Mouse (Mus musculus) ES-Bruce4 (cell line): ENCODE results near the gene Erv3. TPM values are rescaled to one million over a fixed set of nuclear protein-coding genes. Genes with fewer than 3 reads are reported as not detected.

ENCODE experiments used
- H3K27ac ChIP-seq: 2 replicates; pipeline ENCODE4 v1.5.1; 2012; ENCODE audit warnings: low read length, inconsistent platforms; ENCODE audit not compliant: insufficient read depth
- H3K27me3 ChIP-seq: 2 replicates; pipeline ENCODE4 v1.6.1; 2012; ENCODE audit warnings: mild to moderate bottlenecking, low read length, inconsistent platforms; ENCODE audit not compliant: control insufficient read depth, poor library complexity, insufficient read depth, severe bottlenecking
- H3K36me3 ChIP-seq: 2 replicates; pipeline ENCODE4 v1.6.1; 2012; ENCODE audit warnings: inconsistent platforms, mild to moderate bottlenecking, low read length, moderate library complexity; ENCODE audit not compliant: control insufficient read depth, poor library complexity, insufficient read depth, severe bottlenecking
- H3K4me1 ChIP-seq: one replicate; pipeline ENCODE4 v1.8.1; 2011; ENCODE audit warnings: low read length; ENCODE audit not compliant: control insufficient read depth, insufficient read depth
- H3K4me3 ChIP-seq: 2 replicates; pipeline ENCODE4 v1.5.1; 2011; ENCODE audit warnings: low read depth, mild to moderate bottlenecking, low read length
- H3K9ac ChIP-seq: 2 replicates; pipeline ENCODE4 v1.6.1; 2012; ENCODE audit warnings: low read depth, mild to moderate bottlenecking, inconsistent platforms; ENCODE audit not compliant: poor library complexity, severe bottlenecking
- H3K9me3 ChIP-seq: replicated peaks from 2 replicates; pipeline ENCODE4 v1.6.1; 2012; ENCODE audit warnings: mild to moderate bottlenecking, low read length, inconsistent platforms; ENCODE audit not compliant: control insufficient read depth, poor library complexity, insufficient read depth, severe bottlenecking
- CTCF ChIP-seq: IDR thresholded peaks from one replicate; pipeline ENCODE4 v1.8.1; 2011; ENCODE audit warnings: low read depth, low read length
- EP300 ChIP-seq: IDR thresholded peaks from 2 replicates; pipeline ENCODE4 v1.6.1; 2011; ENCODE audit warnings: low read depth, low read length; ENCODE audit not compliant: insufficient read depth
- POLR2A ChIP-seq: IDR thresholded peaks from one replicate; pipeline ENCODE4 v1.8.1; 2011; ENCODE audit warnings: low read length; ENCODE audit not compliant: insufficient read depth
- polyA plus RNA-seq: library from polyadenylated mRNA; stranded (reverse); fragments of >200 nt; gene quantifications from 2 replicates; pipeline ENCODE4 v1.2.4, GENCODE M21; 2011; ENCODE audit warnings: low read depth; ENCODE audit not compliant: missing spikeins, insufficient read depth, insufficient read length

The Erv3 gene
- 0.32 and 0.46 TPM in 2 replicates for polyA plus RNA-seq

DNA sequence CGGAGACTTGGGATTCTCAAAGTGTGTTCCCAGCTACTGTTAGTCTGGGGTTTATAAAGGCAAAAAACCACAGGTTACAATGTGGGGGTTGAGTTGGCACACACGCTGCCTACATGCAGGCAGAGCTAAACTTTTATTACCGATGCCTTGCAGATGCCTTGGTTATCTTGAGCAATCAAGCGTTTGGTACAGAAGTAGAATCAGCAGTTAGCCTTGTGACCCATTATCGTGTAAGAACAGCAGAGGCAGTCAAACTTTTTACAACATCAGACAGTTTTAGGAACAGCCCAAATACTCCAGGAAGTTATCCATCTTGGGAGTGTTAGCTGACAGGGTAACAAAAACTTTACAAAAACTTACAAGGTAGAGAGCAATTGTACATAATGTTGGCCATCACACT lies at the start of gene Erv3:
Gene Erv3 (minus strand): TSS at position 27 of the 400 bp plus-strand sequence.
- Histone ChIP-seq H3K36me3 (no peaks in the 10 kb centered on the region), H3K9ac (no peak within 1 kb of the TSS), H3K27ac (no peak within 1 kb of the TSS), H3K4me1 (no peaks in the 10 kb centered on the region), H3K27me3 (0 out of 2 replicates have a peak, but pooled peaks cover 2% of the 10 kb centered on the region), H3K4me3 (no peak within 1 kb of the TSS), H3K9me3 (peaks cover 9% of the 10 kb centered on the region; the same call in 1 of the 2 replicates)
- TF ChIP-seq CTCF (no peak), POLR2A (no peak), EP300 (no peak)

DNA sequence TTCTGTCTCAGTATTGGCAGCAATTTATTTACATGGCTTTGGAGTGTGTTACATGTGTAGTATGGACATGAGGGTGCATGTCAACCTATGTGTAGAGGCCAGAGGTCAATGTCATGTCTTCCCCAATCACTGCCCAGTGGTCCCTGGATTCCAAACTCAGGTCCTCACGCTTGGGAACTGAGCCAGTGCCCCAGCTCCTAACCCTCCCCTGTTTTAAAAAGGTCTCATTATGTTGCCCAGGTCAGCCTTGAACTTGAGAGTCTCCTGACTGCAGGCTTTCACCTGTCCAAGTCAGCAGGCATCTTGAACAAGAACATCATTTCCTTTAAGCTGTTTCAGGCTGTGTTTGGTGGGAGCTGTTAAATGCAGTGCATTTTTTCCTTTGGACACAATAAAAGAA lies 49.4 kb upstream of the Erv3 start:
- Histone ChIP-seq H3K9me3 (no peaks in the 10 kb centered on the region; the same call in 1 of the 2 replicates), H3K4me3 (no peak overlapping the region), H3K36me3 (no peaks in the 10 kb centered on the region), H3K4me1 (no peaks in the 10 kb centered on the region), H3K9ac (no peak overlapping the region), H3K27ac (no peak overlapping the region), H3K27me3 (no peaks in the 10 kb centered on the region)
- TF ChIP-seq CTCF (no peak), POLR2A (no peak), EP300 (no peak)

DNA sequence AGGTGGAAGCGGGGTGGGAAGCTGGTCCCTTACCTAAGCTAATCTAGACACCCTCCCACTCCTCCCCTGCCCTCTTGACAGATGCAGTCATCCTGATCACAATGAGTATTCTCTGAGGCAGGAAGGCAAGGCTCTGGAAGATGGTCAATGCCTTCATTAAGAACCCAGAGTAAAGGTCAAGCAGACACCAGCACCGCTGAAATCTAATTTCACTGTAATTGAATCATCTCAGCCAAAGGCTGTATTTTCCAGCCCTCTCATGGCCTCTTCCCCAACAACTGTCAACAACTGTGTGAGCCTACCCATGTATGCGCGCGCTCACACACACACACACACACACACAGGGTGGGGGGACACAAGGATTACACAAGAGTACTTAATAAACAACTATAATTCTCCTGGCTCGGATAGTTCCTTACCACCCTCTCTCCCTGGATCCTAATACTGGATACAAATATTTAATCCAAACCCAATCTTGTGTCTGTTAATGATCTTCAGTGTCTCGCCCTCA lies 48.9 kb upstream of the Erv3 start:
- no peaks in the 10 kb centered on the region; the same call in 1 of the 2 replicates for H3K9me3 ChIP-seq
- H3K4me3 ChIP-seq, result no peak overlapping the region
- no peaks in the 10 kb centered on the region for H3K4me1 ChIP-seq
- H3K9ac ChIP-seq, result no peak overlapping the region
- H3K36me3 ChIP-seq, result no peaks in the 10 kb centered on the region
- no peaks in the 10 kb centered on the region for H3K27me3 ChIP-seq
- TF ChIP-seq EP300, result no peak
- no peak for TF ChIP-seq CTCF
- TF ChIP-seq POLR2A, result no peak
- H3K27ac ChIP-seq, result no peak overlapping the region

DNA sequence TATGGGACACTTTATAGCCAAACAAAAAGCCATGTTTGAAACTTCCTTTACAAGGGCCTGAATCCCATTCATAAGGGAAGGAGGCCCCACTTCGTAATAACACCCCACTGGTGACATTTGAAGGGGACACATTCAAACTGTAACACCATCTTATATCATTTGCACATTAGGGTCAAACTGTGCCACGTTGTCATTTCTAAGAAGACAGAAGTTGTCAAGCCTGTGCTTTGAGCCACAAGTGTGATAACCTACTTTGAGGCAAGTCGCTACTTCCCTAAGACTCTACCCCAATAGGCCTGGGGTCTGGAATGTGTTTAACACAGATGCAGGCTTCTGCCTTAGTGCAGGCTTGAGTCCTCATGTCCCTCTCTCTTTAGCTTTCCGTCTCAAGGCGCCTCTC lies 47.8 kb upstream of the Erv3 start:
- Histone ChIP-seq H3K36me3 (no peaks in the 10 kb centered on the region), H3K27me3 (no peaks in the 10 kb centered on the region), H3K27ac (no peak overlapping the region), H3K9ac (no peak overlapping the region), H3K4me3 (no peak overlapping the region), H3K9me3 (no peaks in the 10 kb centered on the region; the same call in 1 of the 2 replicates), H3K4me1 (peaks cover 2% of the 10 kb centered on the region)
- TF ChIP-seq EP300 (no peak), POLR2A (no peak), CTCF (no peak)

DNA sequence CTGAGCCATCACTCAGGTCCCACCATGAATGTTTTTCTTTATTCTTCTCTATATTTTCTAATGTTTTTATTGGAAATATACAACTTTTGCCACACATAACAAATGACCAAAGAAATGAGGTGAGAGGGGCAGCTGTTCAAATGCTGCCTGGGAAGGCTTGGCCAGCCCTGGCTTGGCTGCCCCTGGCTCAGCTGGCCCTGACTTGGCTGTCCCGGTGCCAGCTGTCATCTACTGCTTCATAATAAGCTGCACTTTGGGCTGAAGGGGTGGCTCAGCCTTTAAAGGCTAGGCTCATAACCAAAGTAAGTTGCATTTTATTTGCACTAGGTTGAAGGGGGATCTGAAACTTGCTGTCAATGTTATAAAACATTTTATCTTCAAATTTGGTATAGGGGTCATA lies 47.3 kb upstream of the Erv3 start:
- no peak overlapping the region for H3K4me3 ChIP-seq
- H3K27ac ChIP-seq, result no peak overlapping the region
- H3K9me3 ChIP-seq, result no peaks in the 10 kb centered on the region; the same call in 1 of the 2 replicates
- H3K27me3 ChIP-seq, result no peaks in the 10 kb centered on the region
- H3K4me1 ChIP-seq, result peaks cover 2% of the 10 kb centered on the region
- TF ChIP-seq POLR2A, result no peak
- TF ChIP-seq EP300, result no peak
- TF ChIP-seq CTCF, result no peak
- no peak overlapping the region for H3K9ac ChIP-seq
- no peaks in the 10 kb centered on the region for H3K36me3 ChIP-seq

DNA sequence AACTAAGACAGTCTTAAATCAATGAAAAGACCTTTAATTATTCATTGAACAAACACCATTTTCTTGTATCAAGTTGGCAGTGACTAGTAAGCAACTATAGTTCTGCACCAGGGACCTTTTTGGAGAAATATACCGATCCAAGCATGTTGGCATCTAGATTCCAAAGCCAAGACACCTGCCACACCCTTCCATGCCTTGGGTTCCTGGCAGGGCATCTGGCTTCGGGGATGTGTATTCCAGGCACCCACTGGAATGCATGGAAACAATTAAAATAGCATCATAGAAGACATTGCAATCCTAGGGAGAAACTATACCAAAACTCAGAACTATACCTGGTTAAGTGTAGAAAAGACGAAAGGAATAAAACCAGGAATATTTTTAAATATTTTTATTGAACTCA lies 46.7 kb upstream of the Erv3 start:
- Histone ChIP-seq H3K4me1 (peaks cover 2% of the 10 kb centered on the region), H3K9ac (no peak overlapping the region), H3K36me3 (no peaks in the 10 kb centered on the region), H3K27me3 (no peaks in the 10 kb centered on the region), H3K27ac (no peak overlapping the region), H3K4me3 (no peak overlapping the region), H3K9me3 (no peaks in the 10 kb centered on the region; the same call in 1 of the 2 replicates)
- TF ChIP-seq CTCF (no peak), EP300 (no peak), POLR2A (no peak)
